Mouse (Mus musculus): ENCODE measurements around the gene 1110008P14Rik. TPM values are rescaled to one million over a fixed set of nuclear protein-coding genes. Genes with fewer than 3 reads are reported as not detected.
A peak's percentile ranks its signal among the peaks of the same experiment; 100 is the strongest.

Gene 1110008P14Rik
- total RNA-seq (2022): 100 to 1,000 TPM; 144 to 174 (median 164) TPM

GRCm38 (mm10) chr2:32381775-32382223 lies at the start of gene 1110008P14Rik:
Gene 1110008P14Rik, minus strand, starts transcription at chr2:32381938.
- peak; percentile 88 to 90 for DNase-seq (ENCODE audit: low spot score in 2 of 2)

GRCm38 (mm10) chr2:32430701-32431676 lies 49.3 kb upstream of the 1110008P14Rik start:
- peak; percentile 90 for DNase-seq (ENCODE audit: low spot score in 2 of 2)

GRCm38 (mm10) chr2:32429215-32429891 lies 47.6 kb upstream of the 1110008P14Rik start:
- no peak for DNase-seq (ENCODE audit: low spot score in 2 of 2)

GRCm38 (mm10) chr2:32428262-32428722 lies 46.6 kb upstream of the 1110008P14Rik start:
- DNase-seq (ENCODE audit: low spot score in 2 of 2): peak; percentile 62 to 73

- DNase-seq (ENCODE audit: low spot score in 2 of 2): no peak
These were observed 46.0 kb upstream of the 1110008P14Rik start for GRCm38 (mm10) chr2:32427720-32428119.

- no peak for DNase-seq (ENCODE audit: low spot score in 2 of 2)
These were observed 44.4 kb upstream of the 1110008P14Rik start for GRCm38 (mm10) chr2:32426141-32426540.

- DNase-seq (ENCODE audit: low spot score in 2 of 2): no peak
These were observed 43.8 kb upstream of the 1110008P14Rik start for GRCm38 (mm10) chr2:32425568-32425967.

- no peak for DNase-seq (ENCODE audit: low spot score in 2 of 2)
These were observed 43.1 kb upstream of the 1110008P14Rik start for GRCm38 (mm10) chr2:32424796-32425195.

GRCm38 (mm10) chr2:32423481-32424331 lies 42.0 kb upstream of the 1110008P14Rik start:
- no peak for DNase-seq (ENCODE audit: low spot score in 2 of 2)

GRCm38 (mm10) chr2:32421851-32422251 lies 40.1 kb upstream of the 1110008P14Rik start:
- no peak for DNase-seq (ENCODE audit: low spot score in 2 of 2)

- DNase-seq (ENCODE audit: low spot score in 2 of 2): no peak
These were observed 38.9 kb upstream of the 1110008P14Rik start for GRCm38 (mm10) chr2:32420647-32421046.

GRCm38 (mm10) chr2:32420066-32420608 lies 38.4 kb upstream of the 1110008P14Rik start:
- no peak for DNase-seq (ENCODE audit: low spot score in 2 of 2)

- no peak for DNase-seq (ENCODE audit: low spot score in 2 of 2)
These were observed 37.6 kb upstream of the 1110008P14Rik start for GRCm38 (mm10) chr2:32419359-32419758.

- DNase-seq (ENCODE audit: low spot score in 2 of 2): no peak
These were observed 36.9 kb upstream of the 1110008P14Rik start for GRCm38 (mm10) chr2:32418430-32419151.

GRCm38 (mm10) chr2:32417486-32417885 lies 35.7 kb upstream of the 1110008P14Rik start:
- DNase-seq (ENCODE audit: low spot score in 2 of 2): no peak

GRCm38 (mm10) chr2:32416556-32416955 lies 34.8 kb upstream of the 1110008P14Rik start:
- DNase-seq (ENCODE audit: low spot score in 2 of 2): no peak

- no peak for DNase-seq (ENCODE audit: low spot score in 2 of 2)
These were observed 34.1 kb upstream of the 1110008P14Rik start for GRCm38 (mm10) chr2:32415801-32416200.

GRCm38 (mm10) chr2:32413936-32414335 lies 32.2 kb upstream of the 1110008P14Rik start:
- DNase-seq (ENCODE audit: low spot score in 2 of 2): no peak

- no peak for DNase-seq (ENCODE audit: low spot score in 2 of 2)
These were observed 31.2 kb upstream of the 1110008P14Rik start for GRCm38 (mm10) chr2:32412742-32413531.

All from layer of hippocampus, adult 8-10 months (tissue).